Mouse (Mus musculus): ENCODE measurements around the gene Parp1.

Parp1 gene

DNA sequence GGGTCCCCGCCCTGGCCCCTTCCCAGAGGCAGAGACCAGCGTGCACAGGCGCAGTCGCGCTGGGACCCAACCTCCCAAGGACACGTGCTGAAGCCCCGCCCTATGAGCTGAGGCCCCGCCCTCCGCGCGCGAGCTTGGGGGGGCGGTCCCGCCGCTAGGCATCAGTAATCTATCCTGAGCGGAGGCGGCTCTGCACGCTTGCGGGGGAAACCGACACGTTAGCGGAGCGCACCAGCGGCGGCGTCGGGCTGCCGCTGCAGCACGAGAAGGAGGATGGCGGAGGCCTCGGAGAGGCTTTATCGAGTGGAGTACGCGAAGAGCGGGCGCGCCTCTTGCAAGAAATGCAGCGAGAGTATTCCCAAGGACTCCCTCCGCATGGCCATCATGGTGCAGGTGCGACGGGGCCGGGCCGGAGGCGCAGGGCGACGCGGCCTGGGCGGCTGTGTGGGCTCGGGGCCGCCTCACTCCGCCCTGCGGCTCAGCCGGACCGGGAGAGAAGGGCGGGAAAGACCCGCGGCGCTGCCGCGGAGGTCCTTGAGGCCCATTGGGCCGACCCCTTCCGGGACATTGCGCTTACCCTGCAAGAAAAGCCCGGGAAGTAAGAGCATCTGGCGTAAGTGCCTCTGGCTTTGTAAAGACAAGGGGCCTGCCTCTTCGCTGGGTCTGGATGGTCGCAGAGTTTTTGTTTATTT, at the start of gene Parp1:
TSS of gene Parp1 (plus strand) at position 164 of the 692 bp plus-strand sequence.
- DNase-seq = peak; percentile 99

GRCm38 (mm10) chr1:180519520-180519919, 49.2 kb upstream of the Parp1 start:
- no peak for DNase-seq

DNA sequence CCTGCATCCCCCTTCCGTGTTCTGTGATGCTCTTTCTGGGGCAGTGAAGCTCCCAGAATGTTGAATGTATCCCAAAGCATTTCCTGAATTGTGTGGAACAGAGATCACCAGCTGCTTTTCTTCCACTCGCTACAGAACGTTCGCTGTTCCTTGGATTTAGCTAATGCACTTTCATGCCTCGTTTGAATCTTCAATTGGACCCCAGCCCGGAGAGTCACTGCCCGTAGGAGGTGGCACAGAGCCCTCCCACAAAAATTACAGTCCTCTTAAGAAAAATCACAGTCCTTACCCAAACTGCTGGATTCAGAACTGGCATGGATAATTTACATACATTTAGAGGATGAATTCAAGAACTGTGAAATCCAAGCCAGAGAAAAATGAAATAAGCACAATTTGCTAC, 48.5 kb upstream of the Parp1 start:
- DNase-seq = no peak

DNA sequence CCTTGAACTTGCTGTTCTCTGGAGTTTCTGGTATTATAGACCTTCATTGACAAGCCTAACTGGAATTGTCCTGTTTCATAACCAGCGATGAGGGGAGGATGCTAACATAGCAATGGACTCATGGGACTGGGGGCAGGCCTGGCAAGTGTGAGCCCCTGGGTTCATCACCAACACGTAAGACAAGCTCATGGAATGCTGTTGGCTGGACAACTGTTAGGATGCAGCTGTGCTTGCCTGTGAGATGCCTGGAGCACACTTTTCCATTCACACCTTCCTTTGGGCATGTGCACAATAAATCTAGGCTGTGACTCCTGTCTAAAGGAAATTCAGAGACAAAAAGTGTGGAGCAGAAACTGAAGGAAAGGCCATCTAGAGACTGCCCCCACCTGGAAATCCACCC, 45.4 kb upstream of the Parp1 start:
- DNase-seq = no peak

GRCm38 (mm10) chr1:180525301-180525700, 43.4 kb upstream of the Parp1 start:
- no peak for DNase-seq

DNA sequence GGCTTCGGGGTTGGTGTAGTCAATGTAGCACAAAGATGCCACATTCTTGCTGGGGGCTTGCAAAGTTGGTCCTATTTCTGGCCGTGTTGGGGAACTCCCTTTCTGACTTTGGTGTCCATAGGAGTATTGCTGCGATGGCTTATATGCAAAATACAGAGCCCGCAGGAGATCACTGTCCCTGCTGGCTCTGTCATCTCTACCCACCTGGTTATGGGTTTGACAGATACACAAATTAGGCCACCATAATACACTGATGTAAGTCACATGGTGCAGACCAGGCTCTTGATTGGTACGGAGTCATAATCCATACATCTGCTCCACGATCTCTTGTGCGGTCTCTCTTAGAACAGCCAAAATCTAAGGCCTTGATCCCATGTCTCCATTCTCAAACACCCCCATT, 38.9 kb upstream of the Parp1 start:
- DNase-seq = no peak

GRCm38 (mm10) chr1:180530457-180531263, 38.1 kb upstream of the Parp1 start:
- no peak for DNase-seq

DNA sequence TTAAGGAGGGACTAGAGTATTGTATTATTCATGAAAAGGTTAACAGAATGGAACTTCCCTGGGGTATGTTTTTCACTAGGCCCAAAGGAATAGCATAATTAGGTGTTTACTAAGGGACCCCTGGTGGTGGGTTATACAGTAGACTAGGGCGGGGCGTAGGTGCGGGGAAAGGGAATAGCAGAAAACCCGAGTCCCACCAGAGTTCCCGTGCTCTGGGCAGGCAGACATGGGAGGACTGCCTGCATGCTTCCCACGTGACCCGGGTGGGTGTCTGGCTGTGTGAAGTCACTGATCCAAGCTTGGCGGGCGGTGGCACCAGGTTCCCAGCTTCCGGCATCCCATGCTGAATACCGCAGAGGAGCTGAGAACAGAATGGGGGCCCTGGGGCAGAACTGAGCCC, 36.1 kb upstream of the Parp1 start:
- DNase-seq = no peak

DNA sequence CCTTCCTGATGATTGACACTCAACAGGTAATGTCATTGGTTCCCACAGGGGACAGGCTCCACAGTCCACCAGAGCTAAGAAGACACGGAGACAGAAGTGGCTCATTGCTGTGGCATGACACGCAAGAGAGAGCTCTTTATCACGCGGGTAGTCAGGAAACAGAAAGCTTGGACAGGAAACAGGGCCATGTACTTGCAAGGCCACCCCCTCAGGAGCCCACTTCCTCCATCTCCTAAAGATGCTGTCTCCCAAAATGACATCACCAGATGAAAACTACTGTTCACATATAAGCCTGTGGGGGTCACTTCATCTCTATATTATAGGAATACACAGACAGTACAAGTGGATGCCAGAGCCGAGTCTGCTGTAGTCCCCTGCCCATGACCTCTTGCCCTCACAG, 32.0 kb upstream of the Parp1 start:
- DNase-seq = no peak

- no peak for DNase-seq
Observed at GRCm38 (mm10) chr1:180541251-180541650, 27.5 kb upstream of the Parp1 start.

DNA sequence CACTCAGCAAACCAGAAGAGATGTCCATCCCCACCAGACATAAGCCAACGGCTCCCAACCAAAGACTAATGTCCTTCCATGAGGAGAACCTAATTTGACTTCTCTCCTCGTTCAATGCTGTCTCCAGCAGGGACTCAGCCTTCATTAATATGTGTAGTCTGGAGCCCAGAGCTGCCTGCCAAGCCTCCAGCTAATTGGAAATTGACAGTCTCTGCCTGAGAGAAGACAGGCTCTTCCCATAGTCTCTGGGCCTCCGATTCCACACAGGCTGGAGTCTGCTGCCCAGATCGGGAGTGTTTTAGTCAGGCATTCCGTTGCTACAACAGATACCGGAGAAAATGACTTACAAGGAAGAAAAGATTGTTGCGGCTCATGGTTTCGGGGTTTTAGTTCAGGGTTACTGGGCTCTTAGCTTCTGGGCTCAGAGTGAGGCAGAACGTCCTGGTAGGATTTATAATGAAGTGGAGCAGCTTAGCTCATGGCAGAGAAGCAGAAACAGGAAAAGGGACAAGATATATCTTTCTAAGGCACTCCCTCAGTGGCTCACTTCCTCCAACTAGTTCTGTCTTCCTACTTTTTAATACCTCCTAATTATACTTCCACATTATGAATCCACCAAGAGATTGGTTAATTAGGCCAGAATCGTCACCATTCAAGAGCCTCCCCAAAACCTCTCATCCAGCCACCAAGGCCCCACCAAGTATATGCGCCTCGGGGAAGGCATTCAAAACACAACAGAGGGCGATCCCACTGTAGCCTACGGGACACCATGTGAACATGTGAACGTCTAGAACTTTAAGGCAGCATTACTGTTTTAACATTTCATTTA, 26.6 kb upstream of the Parp1 start:
- DNase-seq = no peak

DNA sequence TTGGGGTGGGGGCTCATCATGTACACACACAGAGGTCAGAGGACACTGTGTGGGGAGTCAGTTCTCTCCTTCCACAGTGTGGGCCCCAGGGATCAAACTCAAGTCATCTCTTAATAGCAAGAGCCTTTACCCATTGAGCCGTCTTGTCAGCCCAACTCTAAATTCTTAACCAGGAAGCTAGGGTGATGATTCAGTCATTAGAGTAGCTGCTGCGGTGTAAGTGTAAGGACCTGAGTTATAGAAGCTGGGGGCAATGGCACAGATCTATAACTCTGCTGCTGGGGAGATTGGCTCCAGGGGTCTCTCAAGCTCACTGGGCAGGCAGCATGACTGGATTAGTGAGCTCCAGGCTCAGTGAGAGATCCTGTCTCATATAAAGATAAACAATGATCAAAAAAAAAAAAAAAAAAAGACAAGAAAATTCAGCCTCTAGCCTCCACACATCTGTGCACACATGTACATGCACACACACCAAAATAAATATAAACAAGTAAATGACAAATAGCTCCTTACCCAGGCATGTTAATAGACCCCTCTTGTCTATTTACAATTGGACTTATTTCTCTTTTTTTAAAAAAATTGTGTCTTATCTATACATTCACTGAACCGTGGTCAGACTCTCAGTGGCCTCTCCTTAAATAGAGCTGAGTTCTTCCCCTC, 25.9 kb upstream of the Parp1 start:
- no peak for DNase-seq

- DNase-seq = no peak
Observed at GRCm38 (mm10) chr1:180545918-180546545, 22.7 kb upstream of the Parp1 start.

GRCm38 (mm10) chr1:180546798-180547750, 21.6 kb upstream of the Parp1 start:
- DNase-seq = no peak

- peak; percentile 67 for DNase-seq
Observed at GRCm38 (mm10) chr1:180547751-180548669, 20.7 kb upstream of the Parp1 start.

- DNase-seq = no peak
Observed at GRCm38 (mm10) chr1:180549539-180550308, 19.0 kb upstream of the Parp1 start.

DNA sequence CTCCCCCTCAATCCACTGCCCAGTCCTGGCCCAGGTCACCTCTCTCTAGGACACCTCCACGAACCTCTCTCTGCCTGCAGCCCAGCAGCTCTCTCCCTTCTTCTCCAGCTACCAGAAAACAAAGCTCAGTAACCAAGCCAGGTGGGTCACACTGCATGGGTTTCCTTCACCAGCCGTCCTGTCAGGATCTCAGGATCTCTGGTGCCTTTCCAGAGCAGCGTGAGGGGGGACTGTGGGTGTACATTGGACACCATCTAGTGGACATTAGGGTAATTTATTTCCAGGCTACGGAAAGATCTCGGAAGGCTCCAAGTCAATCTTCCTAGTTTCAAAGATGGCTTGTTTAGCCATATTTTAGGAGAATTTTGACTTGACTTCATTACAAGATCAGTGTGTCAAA, 18.0 kb upstream of the Parp1 start:
- no peak for DNase-seq

DNA sequence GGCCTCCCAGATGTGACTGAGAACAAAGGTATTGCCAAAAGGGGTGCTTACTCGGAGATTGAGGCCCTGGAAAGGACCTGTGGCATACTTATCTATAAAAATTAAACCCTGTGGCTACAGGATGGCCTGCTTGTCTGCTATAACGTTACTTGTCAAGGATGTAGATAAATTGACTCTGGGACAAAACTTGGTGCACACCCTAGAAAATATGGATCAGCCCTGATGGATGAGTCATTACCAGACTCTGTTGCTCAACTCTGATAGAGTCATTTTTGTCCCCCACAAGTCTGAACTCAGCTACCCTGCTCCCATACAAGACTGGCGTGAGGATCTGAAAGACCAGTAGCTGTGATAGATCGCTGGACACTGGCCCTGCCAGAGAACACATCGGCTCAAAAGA, 11.8 kb upstream of the Parp1 start:
- no peak for DNase-seq

- no peak for DNase-seq
Observed at GRCm38 (mm10) chr1:180559454-180559853, 9.3 kb upstream of the Parp1 start.

Measured in thymus, postnatal 4 days (tissue).